Mouse (Mus musculus) yolk sac, embryonic 10.5 days (tissue): ENCODE data around the gene Pla2g16.

ENCODE experiments used
- DNase-seq: peaks from one replicate; pipeline ENCODE4 v3.0.0-alpha.2; 2017; ENCODE audit warnings: low spot score

Pla2g16 gene

GRCm38 (mm10) chr19:7564457-7564856 is 7.2 kb downstream of the Pla2g16 start:
- no peak for DNase-seq

GRCm38 (mm10) chr19:7566826-7567225 is 9.6 kb downstream of the Pla2g16 start:
- DNase-seq = no peak

- DNase-seq = no peak
Observed at GRCm38 (mm10) chr19:7568364-7568763, 11.1 kb downstream of the Pla2g16 start.

- no peak for DNase-seq
Observed at GRCm38 (mm10) chr19:7569650-7570049, 12.4 kb downstream of the Pla2g16 start.

- no peak for DNase-seq
Observed at GRCm38 (mm10) chr19:7576180-7576579, 18.9 kb downstream of the Pla2g16 start.

GRCm38 (mm10) chr19:7577710-7578109 is 20.5 kb downstream of the Pla2g16 start:
- no peak for DNase-seq

GRCm38 (mm10) chr19:7581042-7581441 is 23.8 kb downstream of the Pla2g16 start:
- peak; percentile 67 for DNase-seq

GRCm38 (mm10) chr19:7583101-7583500 is 25.8 kb downstream of the Pla2g16 start:
- no peak for DNase-seq

GRCm38 (mm10) chr19:7583599-7583998 is 26.3 kb downstream of the Pla2g16 start:
- no peak for DNase-seq

GRCm38 (mm10) chr19:7585279-7585678 is 28.0 kb downstream of the Pla2g16 start:
- no peak for DNase-seq

- no peak for DNase-seq
Observed at GRCm38 (mm10) chr19:7585764-7586163, 28.5 kb downstream of the Pla2g16 start.

- no peak for DNase-seq
Observed at GRCm38 (mm10) chr19:7590795-7591194, 33.5 kb downstream of the Pla2g16 start.

- no peak for DNase-seq
Observed at GRCm38 (mm10) chr19:7592018-7592417, 34.8 kb downstream of the Pla2g16 start.

- DNase-seq = peak; percentile 12
Observed at GRCm38 (mm10) chr19:7595534-7595933, 38.3 kb downstream of the Pla2g16 start.

- DNase-seq = no peak
Observed at GRCm38 (mm10) chr19:7598481-7598880, 41.2 kb downstream of the Pla2g16 start.

GRCm38 (mm10) chr19:7601551-7601950 is 44.3 kb downstream of the Pla2g16 start:
- no peak for DNase-seq

GRCm38 (mm10) chr19:7604107-7604506 is 46.8 kb downstream of the Pla2g16 start:
- no peak for DNase-seq

GRCm38 (mm10) chr19:7605013-7605412 is 47.8 kb downstream of the Pla2g16 start:
- no peak for DNase-seq

GRCm38 (mm10) chr19:7605930-7606783 is 48.9 kb downstream of the Pla2g16 start:
- no peak for DNase-seq

- DNase-seq = no peak
Observed at GRCm38 (mm10) chr19:7606801-7607689, 49.8 kb downstream of the Pla2g16 start, which contains the start of gene Lgals12. Lgals12 (minus strand) TSS chr19:7607193.

GRCm38 (mm10) chr19:7607690-7608201 is 50.5 kb downstream of the Pla2g16 start:
- DNase-seq = no peak

- no peak for DNase-seq
Observed at GRCm38 (mm10) chr19:7611942-7612757, 54.9 kb downstream of the Pla2g16 start, which contains the start of gene Hrasls5. Hrasls5 (plus strand) TSS chr19:7612541.
